Mouse (Mus musculus): Measurements from ENCODE around the gene Akap6. TPM values are rescaled to one million over a fixed set of nuclear protein-coding genes. Genes with fewer than 3 reads are reported as not detected.

Akap6 gene
- polyA plus RNA-seq, 2 experiments = under 0.01 to 0.01 TPM

DNA sequence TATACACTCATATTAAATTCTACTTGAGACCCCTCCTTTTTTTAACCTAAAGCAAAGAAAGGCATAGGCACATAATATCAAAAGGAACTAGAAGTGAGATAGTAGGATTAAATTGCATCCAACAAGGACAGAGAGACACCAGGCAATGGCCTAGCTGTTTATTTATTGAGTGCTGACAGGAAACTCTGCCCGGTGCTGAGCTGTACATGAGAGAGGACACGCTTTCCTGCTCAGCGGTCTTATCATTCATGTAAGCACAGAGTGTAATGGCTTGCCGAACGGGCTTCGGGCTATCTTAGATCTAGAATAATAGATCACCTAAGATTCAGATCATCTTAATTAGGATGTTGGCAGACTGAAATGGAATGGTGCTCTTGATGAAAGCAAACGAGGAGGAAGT, 245.1 kb downstream of the Akap6 start:
- Histone ChIP-seq H3K9me3 (ENCODE audit: control insufficient read depth, low read length) (no peaks in the 10 kb centered on the region), H3K36me3 (replicated peaks; ENCODE audit: control insufficient read depth, insufficient read depth, low read depth) (no peaks in the 10 kb centered on the region), H3K27ac (no peak overlapping the region), H3K4me1 (replicated peaks; ENCODE audit: control insufficient read depth in 2 of 2, insufficient read depth in 2 of 2, low read length in 1 of 2) (no peaks in the 10 kb centered on the region), H3K27me3 (ENCODE audit: control insufficient read depth, insufficient read depth, low read length) (no peaks in the 10 kb centered on the region), H3K4me2 (ENCODE audit: low read depth) (no peak overlapping the region), H3K4me3 (ENCODE audit: insufficient read depth in 1 of 2, low read depth in 2 of 2, low read length in 2 of 2) (no peak overlapping the region), H3K9ac (replicated peaks) (no peak overlapping the region)
- ATAC-seq (ENCODE audit: insufficient read depth) (no peak), DNase-seq (ENCODE audit: low read depth in 3 of 3, low spot score in 3 of 3) (no peak)
- 40% methylated on average over 7 of the region's 7 CpGs for WGBS (ENCODE audit: insufficient replicate concordance)
- TF ChIP-seq EP300 (IDR thresholded peaks at IDR 0.05; ENCODE audit: low read depth) = no peak
- TF ChIP-seq CTCF (IDR thresholded peaks at IDR 0.05; ENCODE audit: low read depth) = no peak

DNA sequence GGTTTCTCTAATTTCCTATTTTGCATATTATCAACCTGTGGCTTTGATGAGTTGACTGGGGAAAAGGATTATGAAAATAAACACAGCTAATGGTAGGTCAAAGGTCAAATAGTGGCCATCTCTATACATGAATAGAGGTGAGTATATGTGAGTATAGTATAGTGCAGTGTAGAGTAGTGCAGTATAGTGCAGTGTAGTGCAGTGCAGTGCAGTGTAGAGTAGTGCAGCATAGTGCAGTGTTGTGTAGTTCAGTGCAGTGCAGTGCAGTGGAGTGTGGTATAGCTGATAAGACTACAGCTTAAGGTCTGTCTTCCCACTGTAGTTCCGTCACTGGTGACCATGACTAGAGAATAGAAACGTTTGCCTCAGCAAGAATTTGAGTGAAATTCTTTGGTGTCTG, 245.8 kb downstream of the Akap6 start:
- ATAC-seq (ENCODE audit: insufficient read depth) (no peak), DNase-seq (ENCODE audit: low read depth in 3 of 3, low spot score in 3 of 3) (no peak)
- H3K9me3 ChIP-seq (ENCODE audit: control insufficient read depth, low read length) = no peaks in the 10 kb centered on the region
- H3K27me3 ChIP-seq (ENCODE audit: control insufficient read depth, insufficient read depth, low read length) = no peaks in the 10 kb centered on the region
- no peaks in the 10 kb centered on the region for H3K36me3 ChIP-seq (replicated peaks; ENCODE audit: control insufficient read depth, insufficient read depth, low read depth)
- H3K9ac ChIP-seq (replicated peaks) = no peak overlapping the region
- no peak overlapping the region for H3K27ac ChIP-seq
- no peak overlapping the region for H3K4me2 ChIP-seq (ENCODE audit: low read depth)
- no peaks in the 10 kb centered on the region for H3K4me1 ChIP-seq (replicated peaks; ENCODE audit: control insufficient read depth in 2 of 2, insufficient read depth in 2 of 2, low read length in 1 of 2)
- no peak for TF ChIP-seq CTCF (IDR thresholded peaks at IDR 0.05; ENCODE audit: low read depth)
- TF ChIP-seq EP300 (IDR thresholded peaks at IDR 0.05; ENCODE audit: low read depth) = no peak
- WGBS (ENCODE audit: insufficient replicate concordance) = 53% methylated on average over 2 of the region's 2 CpGs
- no peak overlapping the region for H3K4me3 ChIP-seq (ENCODE audit: insufficient read depth in 1 of 2, low read depth in 2 of 2, low read length in 2 of 2)

DNA sequence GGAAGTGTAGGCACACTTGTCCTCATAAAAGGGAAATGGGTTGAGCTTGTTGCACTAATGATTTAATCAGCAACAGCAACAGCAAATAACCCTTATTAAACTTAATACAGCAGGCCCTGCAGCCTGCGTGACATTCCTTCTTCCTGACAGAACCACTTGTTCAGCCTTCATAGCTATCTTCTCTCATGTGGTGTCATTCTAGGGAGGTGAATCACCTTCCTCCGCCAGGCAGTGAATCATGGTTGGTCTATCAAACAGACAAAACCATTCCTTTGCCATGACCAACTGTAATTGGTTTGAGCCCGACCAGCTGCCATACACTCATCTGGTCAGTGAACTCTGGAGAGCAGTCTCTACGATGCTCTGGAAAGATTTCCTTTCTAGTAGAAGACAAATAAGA, 251.5 kb downstream of the Akap6 start:
- no peak for DNase-seq (ENCODE audit: low read depth in 3 of 3, low spot score in 3 of 3)
- Histone ChIP-seq H3K27ac (no peak overlapping the region), H3K36me3 (replicated peaks; ENCODE audit: control insufficient read depth, insufficient read depth, low read depth) (no peaks in the 10 kb centered on the region), H3K4me2 (ENCODE audit: low read depth) (no peak overlapping the region), H3K9ac (replicated peaks) (no peak overlapping the region), H3K4me1 (replicated peaks; ENCODE audit: control insufficient read depth in 2 of 2, insufficient read depth in 2 of 2, low read length in 1 of 2) (no peaks in the 10 kb centered on the region), H3K27me3 (ENCODE audit: control insufficient read depth, insufficient read depth, low read length) (no peaks in the 10 kb centered on the region), H3K9me3 (ENCODE audit: control insufficient read depth, low read length) (no peaks in the 10 kb centered on the region), H3K4me3 (ENCODE audit: insufficient read depth in 1 of 2, low read depth in 2 of 2, low read length in 2 of 2) (no peak overlapping the region)
- TF ChIP-seq EP300 (IDR thresholded peaks at IDR 0.05; ENCODE audit: low read depth) (no peak), CTCF (IDR thresholded peaks at IDR 0.05; ENCODE audit: low read depth) (no peak)
- ATAC-seq (ENCODE audit: insufficient read depth) = no peak
- WGBS (ENCODE audit: insufficient replicate concordance) = 60% methylated on average over 4 of the region's 4 CpGs

DNA sequence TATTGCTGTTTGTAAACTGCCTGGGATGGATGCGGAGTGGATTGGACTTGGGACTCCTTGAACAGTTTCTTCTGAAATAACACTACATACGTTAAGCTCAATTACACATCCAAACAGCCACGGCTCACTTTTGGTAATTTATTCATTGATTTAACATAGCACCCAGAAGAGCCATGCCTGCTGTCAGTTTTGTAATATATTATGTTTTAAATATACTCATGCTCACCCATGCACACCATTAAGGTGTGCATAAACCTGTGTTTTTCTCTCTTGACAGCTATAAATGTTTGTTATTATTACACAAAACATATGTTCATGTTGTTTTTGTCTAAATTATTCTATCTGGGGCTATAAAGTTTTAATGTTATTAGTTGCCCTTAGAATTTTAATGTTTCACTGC, 258.4 kb downstream of the Akap6 start:
- no peaks in the 10 kb centered on the region for H3K4me1 ChIP-seq (replicated peaks; ENCODE audit: control insufficient read depth in 2 of 2, insufficient read depth in 2 of 2, low read length in 1 of 2)
- no peak overlapping the region for H3K4me3 ChIP-seq (ENCODE audit: insufficient read depth in 1 of 2, low read depth in 2 of 2, low read length in 2 of 2)
- no peaks in the 10 kb centered on the region for H3K36me3 ChIP-seq (replicated peaks; ENCODE audit: control insufficient read depth, insufficient read depth, low read depth)
- no peak overlapping the region for H3K27ac ChIP-seq
- DNase-seq (ENCODE audit: low read depth in 3 of 3, low spot score in 3 of 3) (no peak), ATAC-seq (ENCODE audit: insufficient read depth) (no peak)
- TF ChIP-seq CTCF (IDR thresholded peaks at IDR 0.05; ENCODE audit: low read depth) = no peak
- no peak for TF ChIP-seq EP300 (IDR thresholded peaks at IDR 0.05; ENCODE audit: low read depth)
- no peaks in the 10 kb centered on the region for H3K27me3 ChIP-seq (ENCODE audit: control insufficient read depth, insufficient read depth, low read length)
- H3K4me2 ChIP-seq (ENCODE audit: low read depth) = no peak overlapping the region
- H3K9me3 ChIP-seq (ENCODE audit: control insufficient read depth, low read length) = no peaks in the 10 kb centered on the region
- WGBS (ENCODE audit: insufficient replicate concordance) = 71% methylated on average over 3 of the region's 3 CpGs
- H3K9ac ChIP-seq (replicated peaks) = no peak overlapping the region

DNA sequence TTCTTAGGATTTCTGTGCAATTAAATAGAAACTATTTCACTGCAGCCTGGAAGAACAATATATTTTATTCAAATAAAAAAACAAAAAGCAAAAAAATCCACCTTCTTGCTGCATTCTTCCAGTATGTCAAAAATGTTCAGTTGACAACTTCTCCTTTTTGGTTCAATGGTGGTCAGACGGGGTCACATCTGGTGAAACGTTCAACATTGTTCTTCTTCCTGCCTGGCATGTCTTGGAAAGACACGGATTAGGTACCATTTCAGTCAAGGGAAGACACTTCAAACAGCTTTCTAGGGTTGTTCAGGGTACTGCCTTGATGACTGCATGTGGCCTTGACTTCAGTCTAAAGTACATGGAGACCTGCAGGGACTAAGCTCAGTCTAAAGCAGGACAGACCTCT, 258.8 kb downstream of the Akap6 start:
- H3K36me3 ChIP-seq (replicated peaks; ENCODE audit: control insufficient read depth, insufficient read depth, low read depth) = no peaks in the 10 kb centered on the region
- H3K9ac ChIP-seq (replicated peaks) = no peak overlapping the region
- H3K27me3 ChIP-seq (ENCODE audit: control insufficient read depth, insufficient read depth, low read length) = no peaks in the 10 kb centered on the region
- H3K4me2 ChIP-seq (ENCODE audit: low read depth) = no peak overlapping the region
- DNase-seq (ENCODE audit: low read depth in 3 of 3, low spot score in 3 of 3) (no peak), ATAC-seq (ENCODE audit: insufficient read depth) (no peak)
- no peaks in the 10 kb centered on the region for H3K4me1 ChIP-seq (replicated peaks; ENCODE audit: control insufficient read depth in 2 of 2, insufficient read depth in 2 of 2, low read length in 1 of 2)
- 10% methylated on average over 3 of the region's 3 CpGs for WGBS (ENCODE audit: insufficient replicate concordance)
- H3K4me3 ChIP-seq (ENCODE audit: insufficient read depth in 1 of 2, low read depth in 2 of 2, low read length in 2 of 2) = no peak overlapping the region
- no peaks in the 10 kb centered on the region for H3K9me3 ChIP-seq (ENCODE audit: control insufficient read depth, low read length)
- TF ChIP-seq CTCF (IDR thresholded peaks at IDR 0.05; ENCODE audit: low read depth) (no peak), EP300 (IDR thresholded peaks at IDR 0.05; ENCODE audit: low read depth) (no peak)
- no peak overlapping the region for H3K27ac ChIP-seq
